Mouse (Mus musculus) intestine, embryonic 14.5 days (tissue): ENCODE measurements around the gene Cse1l. TPM values are rescaled to one million over a fixed set of nuclear protein-coding genes. Genes with fewer than 3 reads are reported as not detected.
A peak's percentile ranks its signal among the peaks of the same experiment; 100 is the strongest.

Source experiments
- ATAC-seq: fragments of 200-750 bp; cut with Nextera tagmentation; replicated peaks from 2 replicates; pipeline ENCODE4 v1.8.0; 2017; ENCODE audit warnings: low read depth, moderate number of reproducible peaks, moderate TSS enrichment, moderate library complexity; ENCODE audit not compliant: low FRiP score, low TSS enrichment
- DNase-seq: peaks from one replicate; pipeline ENCODE4 v3.0.0-alpha.2; 2018; ENCODE audit warnings: low spot score
- H3K27ac ChIP-seq: fragments of 300-500 bp; sonication (generic); 2 replicates; pipeline ENCODE4 v1.5.1; 2014; ENCODE audit warnings: low read depth, mild to moderate bottlenecking, control low read depth
- H3K27me3 ChIP-seq: fragments of 300-500 bp; sonication (generic); replicated peaks from 2 replicates; pipeline ENCODE4 v1.6.1; 2014; ENCODE audit warnings: low read length, control low read depth; ENCODE audit not compliant: control insufficient read depth, insufficient read depth
- H3K36me3 ChIP-seq: fragments of 300-500 bp; sonication (generic); 2 replicates; pipeline ENCODE4 v1.6.1; 2014; ENCODE audit warnings: low read length, control low read depth; ENCODE audit not compliant: control insufficient read depth, insufficient read depth
- H3K4me1 ChIP-seq: fragments of 300-500 bp; sonication (generic); replicated peaks from 2 replicates; pipeline ENCODE4 v1.6.1; 2014; ENCODE audit warnings: low read length, control low read depth, mixed read lengths; ENCODE audit not compliant: control insufficient read depth, insufficient read depth
- H3K4me2 ChIP-seq: fragments of 300-500 bp; sonication (generic); 2 replicates; pipeline ENCODE4 v1.6.1; 2014; ENCODE audit warnings: low read length
- H3K4me3 ChIP-seq: fragments of 300-500 bp; sonication (generic); 2 replicates; pipeline ENCODE4 v1.5.1; 2014; ENCODE audit warnings: low read depth, low read length, control low read depth, mixed read lengths
- H3K9ac ChIP-seq: fragments of 300-500 bp; sonication (generic); 2 replicates; pipeline ENCODE4 v1.6.1; 2014; ENCODE audit warnings: mild to moderate bottlenecking, low read length
- H3K9me3 ChIP-seq: fragments of 300-500 bp; sonication (generic); 2 replicates; pipeline ENCODE4 v1.6.1; 2016; ENCODE audit warnings: low read length, control low read depth; ENCODE audit not compliant: control insufficient read depth
- WGBS: fragments of 180-500 bp; shearing (Covaris S2); extraction: QIAGEN DNeasy Blood & Tissue Kit; methylation state at CpG from one replicate; pipeline ENCODE4 v1.1.7; 2014; 5-methylcytosine and 5-hydroxymethylcytosine counted together
- polyA plus RNA-seq: library from polyadenylated mRNA; unstranded; fragments of >200 nt; fragmentation: Nextera tagmentation; extraction: Ambion mirVana; gene quantifications from 2 replicates; pipeline ENCODE4 v1.2.1, GENCODE M21; 2014

Cse1l gene
- polyA plus RNA-seq, 1 experiment from 2014 or later = 131 TPM

DNA sequence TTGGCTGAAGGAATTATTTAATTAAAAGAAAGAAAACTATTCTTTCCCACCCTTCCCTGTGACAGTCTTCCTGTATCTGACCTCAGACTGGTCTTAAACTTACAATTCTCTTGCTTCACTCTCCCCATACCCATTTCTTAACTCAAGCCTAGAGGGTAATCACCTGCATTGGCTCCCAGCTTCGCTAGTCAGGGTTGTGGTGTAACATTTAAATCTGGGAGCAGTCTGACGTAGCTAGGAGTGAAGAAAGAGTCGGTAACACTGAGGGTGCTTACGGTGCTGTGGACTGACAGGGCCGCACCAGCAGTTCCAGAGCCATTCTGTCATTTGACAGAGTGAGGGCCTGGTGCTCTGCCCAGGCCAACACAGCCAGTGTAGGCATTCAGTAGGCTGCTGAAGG, 12.8 kb upstream of the Cse1l start:
- 91% methylated on average over 5 of the region's 5 CpGs for WGBS
- Histone ChIP-seq H3K4me3 (no peak overlapping the region), H3K36me3 (peaks cover 29% of the 10 kb centered on the region), H3K4me2 (no peak overlapping the region), H3K27me3 (no peaks in the 10 kb centered on the region), H3K4me1 (no peaks in the 10 kb centered on the region), H3K9me3 (no peaks in the 10 kb centered on the region), H3K9ac (no peak overlapping the region), H3K27ac (no peak overlapping the region)
- no peak for DNase-seq
- no peak for ATAC-seq

GRCm38 (mm10) chr2:166896368-166896767, 9.5 kb upstream of the Cse1l start:
- Histone ChIP-seq H3K27ac (no peak overlapping the region), H3K27me3 (no peaks in the 10 kb centered on the region), H3K4me2 (no peak overlapping the region), H3K4me3 (no peak overlapping the region), H3K36me3 (peaks cover 28% of the 10 kb centered on the region), H3K4me1 (no peaks in the 10 kb centered on the region), H3K9me3 (no peaks in the 10 kb centered on the region), H3K9ac (no peak overlapping the region)
- DNase-seq = no peak
- WGBS = 88% methylated on average over 13 of the region's 13 CpGs
- ATAC-seq = no peak

- Histone ChIP-seq H3K4me1 (no peaks in the 10 kb centered on the region), H3K4me3 (no peak overlapping the region), H3K27ac (no peak overlapping the region), H3K36me3 (peaks cover 21% of the 10 kb centered on the region), H3K9me3 (no peaks in the 10 kb centered on the region), H3K4me2 (no peak overlapping the region), H3K27me3 (no peaks in the 10 kb centered on the region), H3K9ac (no peak overlapping the region)
- ATAC-seq (no peak), DNase-seq (no peak)
- WGBS = 88% methylated on average over 12 of the region's 12 CpGs
These were observed 8.9 kb upstream of the Cse1l start for GRCm38 (mm10) chr2:166896974-166897373.

DNA sequence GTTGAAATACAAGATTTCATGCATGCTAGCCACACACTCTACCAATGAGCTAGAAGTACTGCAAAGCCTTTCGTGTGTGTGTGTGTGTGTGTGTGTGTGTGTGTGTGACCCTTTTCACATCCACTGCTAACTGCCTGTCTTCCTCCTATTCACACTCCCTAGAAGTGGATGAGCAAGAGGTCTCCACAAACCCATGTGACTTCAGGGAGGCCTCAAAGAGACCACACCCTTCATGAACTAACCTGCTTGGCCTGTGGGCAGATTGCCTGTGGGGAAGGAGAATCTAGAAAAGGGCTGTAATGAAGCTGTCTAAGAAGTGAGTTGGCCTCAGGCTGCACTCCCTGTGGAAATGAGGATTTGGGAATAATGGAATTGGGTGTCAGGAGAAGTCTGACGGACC, 6.7 kb upstream of the Cse1l start:
- no peak overlapping the region for H3K4me3 ChIP-seq
- no peak for DNase-seq
- no peaks in the 10 kb centered on the region for H3K27me3 ChIP-seq
- no peak for ATAC-seq
- H3K27ac ChIP-seq = no peak overlapping the region
- H3K9me3 ChIP-seq = no peaks in the 10 kb centered on the region
- H3K36me3 ChIP-seq = 0 out of 2 replicates have a peak, but pooled peaks cover 9% of the 10 kb centered on the region
- no peak overlapping the region for H3K9ac ChIP-seq
- WGBS = 83% methylated on average over 2 of the region's 2 CpGs
- no peak overlapping the region for H3K4me2 ChIP-seq
- no peaks in the 10 kb centered on the region for H3K4me1 ChIP-seq

- H3K4me3 ChIP-seq = no peak overlapping the region
- no peak overlapping the region for H3K4me2 ChIP-seq
- H3K27ac ChIP-seq = no peak overlapping the region
- no peaks in the 10 kb centered on the region for H3K9me3 ChIP-seq
- H3K27me3 ChIP-seq = no peaks in the 10 kb centered on the region
- H3K9ac ChIP-seq = no peak overlapping the region
- ATAC-seq (no peak), DNase-seq (no peak)
- 65% methylated on average over 3 of the region's 3 CpGs for WGBS
- H3K36me3 ChIP-seq = 0 out of 2 replicates have a peak, but pooled peaks cover 8% of the 10 kb centered on the region
- no peaks in the 10 kb centered on the region for H3K4me1 ChIP-seq
These were observed 6.1 kb upstream of the Cse1l start for GRCm38 (mm10) chr2:166899746-166900145.

GRCm38 (mm10) chr2:166900792-166901505, 4.9 kb upstream of the Cse1l start:
- 85% methylated on average over 8 of the region's 8 CpGs for WGBS
- Histone ChIP-seq H3K4me1 (no peaks in the 10 kb centered on the region), H3K27ac (no peak overlapping the region), H3K9ac (no peak overlapping the region), H3K4me3 (no peak overlapping the region), H3K27me3 (no peaks in the 10 kb centered on the region), H3K36me3 (0 out of 2 replicates have a peak, but pooled peaks cover 2% of the 10 kb centered on the region), H3K9me3 (no peaks in the 10 kb centered on the region), H3K4me2 (no peak overlapping the region)
- no peak for DNase-seq
- ATAC-seq = no peak

DNA sequence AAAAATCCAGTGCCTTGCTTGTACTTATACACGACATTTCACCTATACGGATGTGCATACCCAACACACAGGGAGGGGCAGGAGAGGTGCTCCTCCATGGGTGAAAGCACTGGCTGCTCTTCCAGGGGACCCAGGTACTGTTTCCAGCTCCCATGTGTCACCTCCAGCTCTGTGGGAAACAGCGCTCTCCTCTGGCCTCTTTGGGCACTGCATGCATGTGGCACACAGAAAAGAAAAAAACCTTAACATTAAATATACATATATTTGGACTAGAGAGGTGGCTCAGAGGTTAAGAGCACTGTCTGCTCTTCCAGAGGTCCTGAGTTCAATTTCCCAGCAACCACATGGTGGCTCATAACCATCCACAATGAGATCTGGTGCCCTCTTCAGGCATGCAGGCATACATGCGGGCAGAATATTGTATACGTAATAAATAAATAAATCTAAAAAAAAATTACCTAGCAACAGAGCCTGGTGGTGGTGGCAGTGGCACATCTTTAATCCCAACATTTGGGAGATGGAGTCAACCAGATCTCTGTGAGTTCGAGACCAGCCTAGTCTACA, 2.0 kb upstream of the Cse1l start:
- Histone ChIP-seq H3K4me3 (no peak overlapping the region), H3K9me3 (no peaks in the 10 kb centered on the region), H3K4me2 (no peak overlapping the region), H3K36me3 (no peaks in the 10 kb centered on the region), H3K27me3 (no peaks in the 10 kb centered on the region), H3K9ac (no peak overlapping the region), H3K27ac (no peak overlapping the region), H3K4me1 (peaks cover 7% of the 10 kb centered on the region)
- DNase-seq (no peak), ATAC-seq (no peak)
- WGBS = 90% methylated on average over 6 of the region's 6 CpGs

- ATAC-seq (peak; percentile 7; the same call in 1 of the 2 replicates), DNase-seq (no peak)
These were observed 813 bp downstream of the Cse1l start for GRCm38 (mm10) chr2:166906523-166907182.

More at GRCm38 (mm10) chr2:166906523-166907182, 813 bp downstream of the Cse1l start:
- WGBS = under 1% methylated on average over 28 of the region's 28 CpGs
- Histone ChIP-seq H3K36me3 (peaks cover 7% of the 10 kb centered on the region; the same call in 1 of the 2 replicates), H3K4me3 (peak overlapping the region; percentile 95), H3K27ac (peak overlapping the region; percentile 98), H3K9ac (peak overlapping the region; percentile 90), H3K9me3 (no peaks in the 10 kb centered on the region), H3K27me3 (no peaks in the 10 kb centered on the region), H3K4me1 (peaks cover 7% of the 10 kb centered on the region), H3K4me2 (peak overlapping the region; percentile 80)
